Mouse (Mus musculus) cerebellum, adult 2 months (tissue): Measurements from ENCODE around the gene Rapgefl1.

ENCODE experiments used
- CTCF ChIP-seq: fragments of 200-500 bp; IDR thresholded peaks from 2 replicates; pipeline ENCODE4 v1.5.1; 2011; ENCODE audit warnings: low read depth, mild to moderate bottlenecking, control low read depth, low read length, moderate library complexity, borderline replicate concordance; ENCODE audit not compliant: insufficient read depth
- POLR2A ChIP-seq: fragments of 200-500 bp; IDR thresholded peaks from 2 replicates; pipeline ENCODE4 v1.6.1; 2011; ENCODE audit warnings: low read length, control low read depth, borderline replicate concordance; ENCODE audit not compliant: insufficient read depth

- TF ChIP-seq CTCF (no peak), POLR2A (no peak)
Observed at GRCm38 (mm10) chr11:98863751-98864429, 27.3 kb downstream of the Rapgefl1 start.
